Mouse (Mus musculus): ENCODE data around the gene Pnpla7. TPM values are rescaled to one million over a fixed set of nuclear protein-coding genes. Genes with fewer than 3 reads are reported as not detected.

The Pnpla7 gene
- polyA plus RNA-seq, 1 experiment from 2014 or later = 13.2 TPM

GRCm38 (mm10) chr2:25095109-25095850 is 119.4 kb downstream of the Pnpla7 start, which contains the start of gene Noxa1:
TSS of gene Noxa1 (minus strand) at chr2:25095149.
- peaks cover 6% of the 10 kb centered on the region for H3K27me3 ChIP-seq (ENCODE audit: control insufficient read depth, insufficient read depth, low read length)
- H3K4me2 ChIP-seq (ENCODE audit: low read depth, low read length) = peak within 1 kb of the TSS; percentile 28; the same call in 1 of the 2 replicates
- 49% methylated on average over 28 of the region's 28 CpGs for WGBS
- no peak within 1 kb of the TSS for H3K27ac ChIP-seq (ENCODE audit: low read length)
- H3K9ac ChIP-seq (ENCODE audit: low read length) = no peak within 1 kb of the TSS
- no peaks in the 10 kb centered on the region for H3K36me3 ChIP-seq (ENCODE audit: control insufficient read depth, insufficient read depth)
- no peak within 1 kb of the TSS for H3K4me3 ChIP-seq (ENCODE audit: low read length)
- no peak; the same call in 1 of the 2 replicates for ATAC-seq (replicated peaks; ENCODE audit: extremely low read depth, insufficient read depth, low FRiP score)
- H3K9me3 ChIP-seq (replicated peaks; ENCODE audit: control insufficient read depth, low read length) = no peaks in the 10 kb centered on the region
- H3K4me1 ChIP-seq (ENCODE audit: control insufficient read depth, insufficient read depth, low read length) = no peaks in the 10 kb centered on the region; the same call in 1 of the 2 replicates

DNA sequence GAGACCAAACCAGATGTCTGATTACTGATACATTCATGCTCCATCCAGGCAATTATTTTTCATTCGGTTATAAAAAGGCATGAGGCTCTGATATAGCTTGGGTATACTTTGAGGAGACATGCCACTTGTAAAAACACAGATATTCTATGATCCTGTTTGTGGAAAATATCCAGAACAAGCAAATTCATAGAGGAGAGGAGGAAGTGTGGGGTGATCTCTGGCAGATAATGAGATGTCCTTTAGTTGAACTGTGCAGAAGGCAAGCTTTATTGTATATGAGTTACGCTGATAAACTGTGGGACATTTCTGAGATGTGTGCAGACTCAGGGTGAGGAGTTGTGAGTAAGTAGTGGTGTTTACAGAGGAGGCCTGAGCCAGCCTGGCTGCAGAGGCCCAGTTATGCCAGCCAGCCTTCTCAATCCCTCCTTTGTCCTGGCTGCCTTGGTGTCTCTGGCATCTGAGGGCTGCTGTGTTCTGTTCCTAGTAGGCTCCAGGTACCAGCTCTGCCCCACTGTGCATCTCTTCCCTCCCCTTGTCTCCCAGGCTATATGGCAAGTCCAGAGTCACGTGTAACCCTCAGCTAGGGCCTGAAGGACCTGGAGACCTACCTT is 122.3 kb downstream of the Pnpla7 start:
- Histone ChIP-seq H3K27me3 (ENCODE audit: control insufficient read depth, insufficient read depth, low read length) (peaks cover 5% of the 10 kb centered on the region), H3K9me3 (replicated peaks; ENCODE audit: control insufficient read depth, low read length) (no peaks in the 10 kb centered on the region), H3K27ac (ENCODE audit: low read length) (no peak overlapping the region), H3K9ac (ENCODE audit: low read length) (no peak overlapping the region), H3K4me3 (ENCODE audit: low read length) (no peak overlapping the region), H3K36me3 (ENCODE audit: control insufficient read depth, insufficient read depth) (no peaks in the 10 kb centered on the region), H3K4me1 (ENCODE audit: control insufficient read depth, insufficient read depth, low read length) (no peaks in the 10 kb centered on the region; the same call in 1 of the 2 replicates), H3K4me2 (ENCODE audit: low read depth, low read length) (no peak overlapping the region)
- WGBS = 59% methylated on average over 3 of the region's 3 CpGs
- ATAC-seq (replicated peaks; ENCODE audit: extremely low read depth, insufficient read depth, low FRiP score) = no peak

DNA sequence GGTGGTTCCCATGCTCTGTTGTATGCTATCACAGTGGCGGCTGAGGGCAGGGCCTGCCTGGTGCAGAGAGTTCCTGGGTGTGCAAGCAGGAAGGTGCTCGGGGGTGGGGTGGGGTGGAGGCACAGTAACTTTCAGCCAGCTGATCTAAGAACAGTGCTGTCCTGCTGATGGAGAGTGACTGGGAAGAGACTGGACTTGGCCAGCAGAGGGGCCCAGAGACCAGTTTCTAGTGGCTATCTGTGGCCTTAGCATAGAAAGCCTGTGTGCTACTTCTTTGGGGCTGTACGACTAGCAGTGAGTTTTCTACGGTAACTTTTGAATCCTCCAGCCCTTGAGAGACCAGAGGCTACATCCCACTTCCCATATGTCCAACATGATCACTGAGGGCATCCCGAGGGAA is 123.1 kb downstream of the Pnpla7 start:
- no peaks in the 10 kb centered on the region; the same call in 1 of the 2 replicates for H3K4me1 ChIP-seq (ENCODE audit: control insufficient read depth, insufficient read depth, low read length)
- no peak overlapping the region for H3K4me2 ChIP-seq (ENCODE audit: low read depth, low read length)
- H3K4me3 ChIP-seq (ENCODE audit: low read length) = no peak overlapping the region
- no peaks in the 10 kb centered on the region for H3K9me3 ChIP-seq (replicated peaks; ENCODE audit: control insufficient read depth, low read length)
- H3K36me3 ChIP-seq (ENCODE audit: control insufficient read depth, insufficient read depth) = no peaks in the 10 kb centered on the region
- H3K27me3 ChIP-seq (ENCODE audit: control insufficient read depth, insufficient read depth, low read length) = no peaks in the 10 kb centered on the region
- WGBS = 41% methylated on average over 5 of the region's 5 CpGs
- no peak overlapping the region for H3K27ac ChIP-seq (ENCODE audit: low read length)
- ATAC-seq (replicated peaks; ENCODE audit: extremely low read depth, insufficient read depth, low FRiP score) = peak; percentile 47; the same call in 1 of the 2 replicates
- H3K9ac ChIP-seq (ENCODE audit: low read length) = no peak overlapping the region

DNA sequence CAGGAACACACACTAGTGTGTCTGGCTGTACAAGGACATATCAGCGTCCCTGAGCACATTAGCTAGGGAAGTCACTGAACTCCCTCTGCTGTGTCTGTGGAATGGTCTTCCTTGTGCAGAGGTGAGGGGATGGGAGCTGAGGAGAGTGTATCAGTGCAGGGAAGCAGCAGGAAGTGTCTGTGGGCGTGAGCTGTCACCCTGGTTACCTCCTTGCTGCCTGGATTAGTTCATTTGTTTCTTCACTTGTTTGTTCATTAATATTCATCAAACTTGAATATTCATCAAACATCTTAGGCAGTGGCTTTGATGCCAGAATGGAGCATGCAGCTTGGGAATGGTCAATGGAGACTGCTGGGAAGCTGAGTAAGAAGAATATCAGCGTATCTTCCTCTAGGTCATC is 123.9 kb downstream of the Pnpla7 start:
- Histone ChIP-seq H3K27ac (ENCODE audit: low read length) (no peak overlapping the region), H3K36me3 (ENCODE audit: control insufficient read depth, insufficient read depth) (no peaks in the 10 kb centered on the region), H3K27me3 (ENCODE audit: control insufficient read depth, insufficient read depth, low read length) (no peaks in the 10 kb centered on the region), H3K4me2 (ENCODE audit: low read depth, low read length) (no peak overlapping the region), H3K4me1 (ENCODE audit: control insufficient read depth, insufficient read depth, low read length) (no peaks in the 10 kb centered on the region; the same call in 1 of the 2 replicates), H3K4me3 (ENCODE audit: low read length) (no peak overlapping the region), H3K9me3 (replicated peaks; ENCODE audit: control insufficient read depth, low read length) (no peaks in the 10 kb centered on the region), H3K9ac (ENCODE audit: low read length) (no peak overlapping the region)
- ATAC-seq (replicated peaks; ENCODE audit: extremely low read depth, insufficient read depth, low FRiP score) = no peak
- WGBS = 67% methylated on average over 3 of the region's 3 CpGs

Small RNA genes lying within 50 kb of the gene (microRNA-seq; reads per million reads assigned to microRNA genes)
- gene Gm22875 = not detected
- gene Gm24328 = not detected
- not detected for gene Mir7664

Other genes with a start within 250 kb of the Pnpla7 start
- gene Cacna1b, start 212.9 kb upstream of the Pnpla7 start, polyA plus RNA-seq (2015; fragmentation: Nextera tagmentation; extraction: Ambion mirVana) = 0.13 and 0.36 TPM in 2 replicates
- 49.0 and 51.5 TPM in 2 replicates for gene Ehmt1, start 56.4 kb upstream of the Pnpla7 start, polyA plus RNA-seq (2015; fragmentation: Nextera tagmentation; extraction: Ambion mirVana)
- gene Arrdc1, start 40.8 kb upstream of the Pnpla7 start, polyA plus RNA-seq (2015; fragmentation: Nextera tagmentation; extraction: Ambion mirVana) = 22.3 and 28.2 TPM in 2 replicates
- 5.3 and 8.2 TPM in 2 replicates for gene Zmynd19, start 26.2 kb upstream of the Pnpla7 start, polyA plus RNA-seq (2015; fragmentation: Nextera tagmentation; extraction: Ambion mirVana)
- gene Dph7, start 13.6 kb upstream of the Pnpla7 start, polyA plus RNA-seq (2015; fragmentation: Nextera tagmentation; extraction: Ambion mirVana) = 16.8 and 17.4 TPM in 2 replicates
- gene Mrpl41, start 935 bp upstream of the Pnpla7 start, polyA plus RNA-seq (2015; fragmentation: Nextera tagmentation; extraction: Ambion mirVana) = 125 and 150 TPM in 2 replicates
- 59.3 and 62.9 TPM in 2 replicates for gene Nsmf, start 78.3 kb downstream of the Pnpla7 start, polyA plus RNA-seq (2015; fragmentation: Nextera tagmentation; extraction: Ambion mirVana)
- gene Entpd8, start 104.3 kb downstream of the Pnpla7 start, polyA plus RNA-seq (2015; fragmentation: Nextera tagmentation; extraction: Ambion mirVana) = 0.30 TPM in 1 of 2 replicates, not detected in the other
- 0.19 TPM in 1 of 2 replicates, not detected in the other for gene Noxa1, start 119.1 kb downstream of the Pnpla7 start, polyA plus RNA-seq (2015; fragmentation: Nextera tagmentation; extraction: Ambion mirVana)
- 16.2 and 18.1 TPM in 2 replicates for gene Nrarp, start 204.7 kb downstream of the Pnpla7 start, polyA plus RNA-seq (2015; fragmentation: Nextera tagmentation; extraction: Ambion mirVana)
- 8.5 and 10.0 TPM in 2 replicates for gene Tor4a, start 220.9 kb downstream of the Pnpla7 start, polyA plus RNA-seq (2015; fragmentation: Nextera tagmentation; extraction: Ambion mirVana)
- 79.1 and 81.9 TPM in 2 replicates for gene Nelfb, start 235.5 kb downstream of the Pnpla7 start, polyA plus RNA-seq (2015; fragmentation: Nextera tagmentation; extraction: Ambion mirVana)
- not detected in 2 replicates for gene Stpg3, start 238.6 kb downstream of the Pnpla7 start, polyA plus RNA-seq (2015; fragmentation: Nextera tagmentation; extraction: Ambion mirVana)
- gene Fam166a, start 242.7 kb downstream of the Pnpla7 start, polyA plus RNA-seq (2015; fragmentation: Nextera tagmentation; extraction: Ambion mirVana) = 1.1 TPM in 1 of 2 replicates, not detected in the other
- gene Tubb4b, start 248.7 kb downstream of the Pnpla7 start, polyA plus RNA-seq (2015; fragmentation: Nextera tagmentation; extraction: Ambion mirVana) = 474 and 482 TPM in 2 replicates

Measured in heart, embryonic 16.5 days (tissue).